Mouse (Mus musculus): ENCODE results near the gene Scyl1. TPM values are rescaled to one million over a fixed set of nuclear protein-coding genes. Genes with fewer than 3 reads are reported as not detected.

Gene Scyl1
- polyA plus RNA-seq, 1 experiment, result 113 TPM

- DNase-seq, result peak; percentile 99
Measured at GRCm38 (mm10) chr19:5803041-5803880, 32.0 kb upstream of the Scyl1 start.

GRCm38 (mm10) chr19:5802787-5803040 lies 31.5 kb upstream of the Scyl1 start:
- TF ChIP-seq CTCF (IDR thresholded peaks at IDR 0.05; ENCODE audit: borderline replicate concordance, control insufficient read depth, extremely low read depth, insufficient read depth, low read length, poor library complexity), result no peak
- no peak for TF ChIP-seq POLR2A (IDR thresholded peaks at IDR 0.05; ENCODE audit: control insufficient read depth, extremely low read depth, insufficient read depth, low read length, poor library complexity)
- peaks cover 28% of the 10 kb centered on the region for H3K4me1 ChIP-seq (replicated peaks; ENCODE audit: control insufficient read depth, insufficient read depth, low read length)
- H3K4me3 ChIP-seq (ENCODE audit: control insufficient read depth, insufficient read depth, low read length), result peak overlapping the region; percentile 78
- WGBS, result 0% methylated on average over 4 of the region's 4 CpGs
- peaks cover 13% of the 10 kb centered on the region for H3K36me3 ChIP-seq (ENCODE audit: control insufficient read depth, insufficient read depth, low read length)
- no peak for DNase-seq
- peak overlapping the region; percentile 98 for H3K27ac ChIP-seq (ENCODE audit: control insufficient read depth, insufficient read depth, low read length)
- H3K27me3 ChIP-seq (ENCODE audit: control insufficient read depth, insufficient read depth, low read length), result no peaks in the 10 kb centered on the region

More at GRCm38 (mm10) chr19:5803041-5803880, 32.0 kb upstream of the Scyl1 start:
- H3K4me1 ChIP-seq (replicated peaks; ENCODE audit: control insufficient read depth, insufficient read depth, low read length), result peaks cover 28% of the 10 kb centered on the region
- WGBS, result under 1% methylated on average over 67 of the region's 67 CpGs
- H3K27ac ChIP-seq (ENCODE audit: control insufficient read depth, insufficient read depth, low read length), result peak overlapping the region; percentile 98
- H3K4me3 ChIP-seq (ENCODE audit: control insufficient read depth, insufficient read depth, low read length), result peak overlapping the region; percentile 78
- TF ChIP-seq CTCF (IDR thresholded peaks at IDR 0.05; ENCODE audit: borderline replicate concordance, control insufficient read depth, extremely low read depth, insufficient read depth, low read length, poor library complexity), result no peak
- TF ChIP-seq POLR2A (IDR thresholded peaks at IDR 0.05; ENCODE audit: control insufficient read depth, extremely low read depth, insufficient read depth, low read length, poor library complexity), result peak; percentile 95
- no peaks in the 10 kb centered on the region for H3K27me3 ChIP-seq (ENCODE audit: control insufficient read depth, insufficient read depth, low read length)
- H3K36me3 ChIP-seq (ENCODE audit: control insufficient read depth, insufficient read depth, low read length), result peaks cover 9% of the 10 kb centered on the region

GRCm38 (mm10) chr19:5802011-5802786 lies 31.0 kb upstream of the Scyl1 start:
- peaks cover 25% of the 10 kb centered on the region for H3K4me1 ChIP-seq (replicated peaks; ENCODE audit: control insufficient read depth, insufficient read depth, low read length)
- no peaks in the 10 kb centered on the region for H3K27me3 ChIP-seq (ENCODE audit: control insufficient read depth, insufficient read depth, low read length)
- WGBS, result under 1% methylated on average over 25 of the region's 25 CpGs
- TF ChIP-seq CTCF (IDR thresholded peaks at IDR 0.05; ENCODE audit: borderline replicate concordance, control insufficient read depth, extremely low read depth, insufficient read depth, low read length, poor library complexity), result no peak
- peak; percentile 100 for TF ChIP-seq POLR2A (IDR thresholded peaks at IDR 0.05; ENCODE audit: control insufficient read depth, extremely low read depth, insufficient read depth, low read length, poor library complexity)
- peak; percentile 95 for DNase-seq
- H3K36me3 ChIP-seq (ENCODE audit: control insufficient read depth, insufficient read depth, low read length), result peaks cover 18% of the 10 kb centered on the region
- peak overlapping the region; percentile 64 for H3K4me3 ChIP-seq (ENCODE audit: control insufficient read depth, insufficient read depth, low read length)
- peak overlapping the region; percentile 98 for H3K27ac ChIP-seq (ENCODE audit: control insufficient read depth, insufficient read depth, low read length)

- Histone ChIP-seq H3K27ac (ENCODE audit: control insufficient read depth, insufficient read depth, low read length) (peak overlapping the region; percentile 80), H3K36me3 (ENCODE audit: control insufficient read depth, insufficient read depth, low read length) (peaks cover 25% of the 10 kb centered on the region), H3K4me3 (ENCODE audit: control insufficient read depth, insufficient read depth, low read length) (peak overlapping the region; percentile 99), H3K4me1 (replicated peaks; ENCODE audit: control insufficient read depth, insufficient read depth, low read length) (peaks cover 23% of the 10 kb centered on the region), H3K27me3 (ENCODE audit: control insufficient read depth, insufficient read depth, low read length) (no peaks in the 10 kb centered on the region)
- DNase-seq, result no peak
- TF ChIP-seq POLR2A (IDR thresholded peaks at IDR 0.05; ENCODE audit: control insufficient read depth, extremely low read depth, insufficient read depth, low read length, poor library complexity) (no peak), CTCF (IDR thresholded peaks at IDR 0.05; ENCODE audit: borderline replicate concordance, control insufficient read depth, extremely low read depth, insufficient read depth, low read length, poor library complexity) (no peak)
- WGBS, result under 1% methylated on average over 3 of the region's 3 CpGs
Measured at GRCm38 (mm10) chr19:5801432-5801964, 30.3 kb upstream of the Scyl1 start.

- TF ChIP-seq CTCF (IDR thresholded peaks at IDR 0.05; ENCODE audit: borderline replicate concordance, control insufficient read depth, extremely low read depth, insufficient read depth, low read length, poor library complexity) (no peak), POLR2A (IDR thresholded peaks at IDR 0.05; ENCODE audit: control insufficient read depth, extremely low read depth, insufficient read depth, low read length, poor library complexity) (no peak)
- H3K27me3 ChIP-seq (ENCODE audit: control insufficient read depth, insufficient read depth, low read length), result no peaks in the 10 kb centered on the region
- H3K27ac ChIP-seq (ENCODE audit: control insufficient read depth, insufficient read depth, low read length), result peak overlapping the region; percentile 68
- peaks cover 20% of the 10 kb centered on the region for H3K4me1 ChIP-seq (replicated peaks; ENCODE audit: control insufficient read depth, insufficient read depth, low read length)
- H3K36me3 ChIP-seq (ENCODE audit: control insufficient read depth, insufficient read depth, low read length), result peaks cover 32% of the 10 kb centered on the region
- under 1% methylated on average over 19 of the region's 19 CpGs for WGBS
- DNase-seq, result no peak
- peak overlapping the region; percentile 99 for H3K4me3 ChIP-seq (ENCODE audit: control insufficient read depth, insufficient read depth, low read length)
Measured at GRCm38 (mm10) chr19:5800632-5801431, 29.6 kb upstream of the Scyl1 start.

- Histone ChIP-seq H3K27me3 (ENCODE audit: control insufficient read depth, insufficient read depth, low read length) (no peaks in the 10 kb centered on the region), H3K27ac (ENCODE audit: control insufficient read depth, insufficient read depth, low read length) (no peak overlapping the region; the same call in 1 of the 2 replicates), H3K36me3 (ENCODE audit: control insufficient read depth, insufficient read depth, low read length) (peaks cover 37% of the 10 kb centered on the region), H3K4me3 (ENCODE audit: control insufficient read depth, insufficient read depth, low read length) (peak overlapping the region; percentile 99), H3K4me1 (replicated peaks; ENCODE audit: control insufficient read depth, insufficient read depth, low read length) (peaks cover 19% of the 10 kb centered on the region)
- 3% methylated on average over 2 of the region's 2 CpGs for WGBS
- no peak for DNase-seq
- no peak for TF ChIP-seq POLR2A (IDR thresholded peaks at IDR 0.05; ENCODE audit: control insufficient read depth, extremely low read depth, insufficient read depth, low read length, poor library complexity)
- TF ChIP-seq CTCF (IDR thresholded peaks at IDR 0.05; ENCODE audit: borderline replicate concordance, control insufficient read depth, extremely low read depth, insufficient read depth, low read length, poor library complexity), result no peak
Measured at GRCm38 (mm10) chr19:5800350-5800631, 29.1 kb upstream of the Scyl1 start.

Data from thymus, adult 2 months (tissue).